Mouse (Mus musculus): ENCODE data around the gene Safb2. TPM values are rescaled to one million over a fixed set of nuclear protein-coding genes. Genes with fewer than 3 reads are reported as not detected.

The Safb2 gene
- polyA plus RNA-seq, 1 experiment, result 45.1 TPM

- TF ChIP-seq MAX (IDR thresholded peaks at IDR 0.05) (no peak), CTCF (IDR thresholded peaks at IDR 0.05; ENCODE audit: control insufficient read depth, insufficient read depth, insufficient read length) (no peak), MYOG (IDR thresholded peaks at IDR 0.05; ENCODE audit: control insufficient read depth, extremely low read depth, insufficient read length) (no peak), CEBPB (IDR thresholded peaks at IDR 0.05; ENCODE audit: low read depth) (no peak), MYOD1 (IDR thresholded peaks at IDR 0.05; ENCODE audit: control insufficient read depth, insufficient read length, low read depth) (no peak), USF1 (IDR thresholded peaks at IDR 0.05; ENCODE audit: low read depth) (no peak), FOSL1 (IDR thresholded peaks at IDR 0.05; ENCODE audit: insufficient read depth, low read length, poor library complexity, severe bottlenecking) (no peak)
- H3K79me2 ChIP-seq (ENCODE audit: control insufficient read depth, insufficient read depth), result no peaks in the 10 kb centered on the region
- no peaks in the 10 kb centered on the region for H3K79me3 ChIP-seq (ENCODE audit: low read depth)
- no peak overlapping the region for H3ac ChIP-seq (ENCODE audit: control insufficient read depth, insufficient read length, low read depth)
- no peaks in the 10 kb centered on the region for H3K36me3 ChIP-seq (ENCODE audit: control insufficient read depth, insufficient read depth)
- no peak overlapping the region for H3K4me3 ChIP-seq (ENCODE audit: insufficient read depth, poor library complexity, severe bottlenecking)
- H3K27me3 ChIP-seq (ENCODE audit: control insufficient read depth, insufficient read depth, insufficient read length), result no peaks in the 10 kb centered on the region
Observed at GRCm38 (mm10) chr17:56546576-56546975, 37.8 kb downstream of the Safb2 start.

- Histone ChIP-seq H3K79me2 (ENCODE audit: control insufficient read depth, insufficient read depth) (no peaks in the 10 kb centered on the region), H3K27me3 (ENCODE audit: control insufficient read depth, insufficient read depth, insufficient read length) (no peaks in the 10 kb centered on the region), H3K79me3 (ENCODE audit: low read depth) (no peaks in the 10 kb centered on the region), H3K4me3 (ENCODE audit: insufficient read depth, poor library complexity, severe bottlenecking) (no peak overlapping the region), H3ac (ENCODE audit: control insufficient read depth, insufficient read length, low read depth) (no peak overlapping the region), H3K36me3 (ENCODE audit: control insufficient read depth, insufficient read depth) (no peaks in the 10 kb centered on the region)
- TF ChIP-seq CTCF (IDR thresholded peaks at IDR 0.05; ENCODE audit: control insufficient read depth, insufficient read depth, insufficient read length) (no peak), MAX (IDR thresholded peaks at IDR 0.05) (no peak), MYOD1 (IDR thresholded peaks at IDR 0.05; ENCODE audit: control insufficient read depth, insufficient read length, low read depth) (no peak), USF1 (IDR thresholded peaks at IDR 0.05; ENCODE audit: low read depth) (no peak), MYOG (IDR thresholded peaks at IDR 0.05; ENCODE audit: control insufficient read depth, extremely low read depth, insufficient read length) (no peak), CEBPB (IDR thresholded peaks at IDR 0.05; ENCODE audit: low read depth) (no peak), FOSL1 (IDR thresholded peaks at IDR 0.05; ENCODE audit: insufficient read depth, low read length, poor library complexity, severe bottlenecking) (no peak)
Observed at GRCm38 (mm10) chr17:56545945-56546344, 38.4 kb downstream of the Safb2 start.

GRCm38 (mm10) chr17:56544699-56545387 is 39.5 kb downstream of the Safb2 start:
- no peaks in the 10 kb centered on the region for H3K79me3 ChIP-seq (ENCODE audit: low read depth)
- TF ChIP-seq MYOD1 (IDR thresholded peaks at IDR 0.05; ENCODE audit: control insufficient read depth, insufficient read length, low read depth), result no peak
- no peak for TF ChIP-seq USF1 (IDR thresholded peaks at IDR 0.05; ENCODE audit: low read depth)
- TF ChIP-seq CEBPB (IDR thresholded peaks at IDR 0.05; ENCODE audit: low read depth), result no peak
- no peak for TF ChIP-seq CTCF (IDR thresholded peaks at IDR 0.05; ENCODE audit: control insufficient read depth, insufficient read depth, insufficient read length)
- no peak for TF ChIP-seq MAX (IDR thresholded peaks at IDR 0.05)
- TF ChIP-seq MYOG (IDR thresholded peaks at IDR 0.05; ENCODE audit: control insufficient read depth, extremely low read depth, insufficient read length), result no peak
- no peak for TF ChIP-seq FOSL1 (IDR thresholded peaks at IDR 0.05; ENCODE audit: insufficient read depth, low read length, poor library complexity, severe bottlenecking)
- H3K27me3 ChIP-seq (ENCODE audit: control insufficient read depth, insufficient read depth, insufficient read length), result no peaks in the 10 kb centered on the region
- no peak overlapping the region for H3K4me3 ChIP-seq (ENCODE audit: insufficient read depth, poor library complexity, severe bottlenecking)
- H3K36me3 ChIP-seq (ENCODE audit: control insufficient read depth, insufficient read depth), result no peaks in the 10 kb centered on the region
- H3ac ChIP-seq (ENCODE audit: control insufficient read depth, insufficient read length, low read depth), result no peak overlapping the region
- H3K79me2 ChIP-seq (ENCODE audit: control insufficient read depth, insufficient read depth), result no peaks in the 10 kb centered on the region

- H3K79me2 ChIP-seq (ENCODE audit: control insufficient read depth, insufficient read depth), result no peaks in the 10 kb centered on the region
- H3K36me3 ChIP-seq (ENCODE audit: control insufficient read depth, insufficient read depth), result no peaks in the 10 kb centered on the region
- TF ChIP-seq USF1 (IDR thresholded peaks at IDR 0.05; ENCODE audit: low read depth) (no peak), CEBPB (IDR thresholded peaks at IDR 0.05; ENCODE audit: low read depth) (no peak), MYOG (IDR thresholded peaks at IDR 0.05; ENCODE audit: control insufficient read depth, extremely low read depth, insufficient read length) (no peak), MYOD1 (IDR thresholded peaks at IDR 0.05; ENCODE audit: control insufficient read depth, insufficient read length, low read depth) (no peak), MAX (IDR thresholded peaks at IDR 0.05) (no peak), FOSL1 (IDR thresholded peaks at IDR 0.05; ENCODE audit: insufficient read depth, low read length, poor library complexity, severe bottlenecking) (no peak), CTCF (IDR thresholded peaks at IDR 0.05; ENCODE audit: control insufficient read depth, insufficient read depth, insufficient read length) (no peak)
- no peak overlapping the region for H3ac ChIP-seq (ENCODE audit: control insufficient read depth, insufficient read length, low read depth)
- no peaks in the 10 kb centered on the region for H3K27me3 ChIP-seq (ENCODE audit: control insufficient read depth, insufficient read depth, insufficient read length)
- H3K4me3 ChIP-seq (ENCODE audit: insufficient read depth, poor library complexity, severe bottlenecking), result no peak overlapping the region
- no peaks in the 10 kb centered on the region for H3K79me3 ChIP-seq (ENCODE audit: low read depth)
Observed at GRCm38 (mm10) chr17:56543684-56544224, 40.6 kb downstream of the Safb2 start.

- Histone ChIP-seq H3K27me3 (ENCODE audit: control insufficient read depth, insufficient read depth, insufficient read length) (peaks cover 3% of the 10 kb centered on the region), H3K36me3 (ENCODE audit: control insufficient read depth, insufficient read depth) (no peaks in the 10 kb centered on the region), H3ac (ENCODE audit: control insufficient read depth, insufficient read length, low read depth) (no peak overlapping the region), H3K79me2 (ENCODE audit: control insufficient read depth, insufficient read depth) (no peaks in the 10 kb centered on the region), H3K79me3 (ENCODE audit: low read depth) (no peaks in the 10 kb centered on the region), H3K4me3 (ENCODE audit: insufficient read depth, poor library complexity, severe bottlenecking) (no peak overlapping the region)
- no peak for TF ChIP-seq MAX (IDR thresholded peaks at IDR 0.05)
- TF ChIP-seq MYOD1 (IDR thresholded peaks at IDR 0.05; ENCODE audit: control insufficient read depth, insufficient read length, low read depth), result no peak
- TF ChIP-seq USF1 (IDR thresholded peaks at IDR 0.05; ENCODE audit: low read depth), result no peak
- TF ChIP-seq CTCF (IDR thresholded peaks at IDR 0.05; ENCODE audit: control insufficient read depth, insufficient read depth, insufficient read length), result no peak
- TF ChIP-seq MYOG (IDR thresholded peaks at IDR 0.05; ENCODE audit: control insufficient read depth, extremely low read depth, insufficient read length), result no peak
- no peak for TF ChIP-seq FOSL1 (IDR thresholded peaks at IDR 0.05; ENCODE audit: insufficient read depth, low read length, poor library complexity, severe bottlenecking)
- TF ChIP-seq CEBPB (IDR thresholded peaks at IDR 0.05; ENCODE audit: low read depth), result no peak
Observed at GRCm38 (mm10) chr17:56542736-56543135, 41.6 kb downstream of the Safb2 start.

Measured in C2C12 (cell line).